Mouse (Mus musculus) liver, embryonic 14.5 days (tissue): ENCODE measurements at regions not wholly inside any gene's neighbourhood (a gene's known extent, or its start where the extent isn't known, plus 50 kb on each side); places are given as distances from the start of the nearest gene placed in this dataset.
A peak's percentile ranks its signal among the peaks of the same experiment; 100 is the strongest.

Experiments
- ATAC-seq: fragments of 200-750 bp; cut with Nextera tagmentation; 2 replicates; pipeline ENCODE4 v1.8.0; 2017; ENCODE audit warnings: moderate number of reproducible peaks, mild to moderate bottlenecking, moderate library complexity; ENCODE audit not compliant: insufficient read depth
- DNase-seq, 3 experiments: peaks; one replicate each; pipeline ENCODE4 v3.0.0-alpha.2; 2012 to 2013; ENCODE audit warnings: low read depth in 3 of 3, low spot score in 3 of 3
- H3K27ac ChIP-seq: fragments of 300-500 bp; sonication (generic); 2 replicates; pipeline ENCODE4 v1.5.1; 2014; ENCODE audit warnings: moderate library complexity, mild to moderate bottlenecking, control low read depth, inconsistent platforms
- H3K27me3 ChIP-seq: fragments of 300-500 bp; sonication (generic); 2 replicates; pipeline ENCODE4 v1.6.1; 2014; ENCODE audit warnings: mild to moderate bottlenecking, low read length, moderate library complexity; ENCODE audit not compliant: control insufficient read depth, insufficient read depth
- H3K36me3 ChIP-seq: fragments of 300-500 bp; sonication (generic); replicated peaks from 2 replicates; pipeline ENCODE4 v1.6.1; 2014; ENCODE audit warnings: low read depth; ENCODE audit not compliant: control insufficient read depth, insufficient read depth
- H3K4me1 ChIP-seq, 2 experiments: fragments of 200-500 bp in 1 of 2; fragments of 300-500 bp in 1 of 2; sonication (generic) in 1 of 2; replicated peaks; 2 replicates each; pipeline ENCODE4 v1.6.1; 2012 to 2014; ENCODE audit warnings: antibody characterized with exemption in 1 of 2, inconsistent platforms in 1 of 2, low read length in 1 of 2; ENCODE audit not compliant: control insufficient read depth in 2 of 2, insufficient read depth in 2 of 2
- H3K4me2 ChIP-seq: fragments of 300-500 bp; sonication (generic); 2 replicates; pipeline ENCODE4 v1.6.1; 2014; ENCODE audit warnings: low read depth, mild to moderate bottlenecking, control low read depth, moderate library complexity
- H3K4me3 ChIP-seq, 2 experiments: fragments of 200-500 bp in 1 of 2; fragments of 300-500 bp in 1 of 2; sonication (generic) in 1 of 2; 2 replicates each; pipeline ENCODE4 v1.5.1; 2012 to 2014; ENCODE audit warnings: low read depth in 2 of 2, low read length in 2 of 2, mild to moderate bottlenecking in 2 of 2, control low read depth in 1 of 2, inconsistent platforms in 1 of 2, moderate library complexity in 1 of 2; ENCODE audit not compliant: insufficient read depth in 1 of 2
- H3K9ac ChIP-seq: fragments of 300-500 bp; sonication (generic); replicated peaks from 2 replicates; pipeline ENCODE4 v1.6.1; 2014; ENCODE audit warnings: mild to moderate bottlenecking, control low read depth, moderate library complexity
- H3K9me3 ChIP-seq: fragments of 300-500 bp; sonication (generic); 2 replicates; pipeline ENCODE4 v1.6.1; 2016; ENCODE audit warnings: low read length, mixed read lengths; ENCODE audit not compliant: control insufficient read depth
- CTCF ChIP-seq: IDR thresholded peaks from 2 replicates; pipeline ENCODE4 v1.5.1; 2016; ENCODE audit warnings: antibody characterized with exemption, low read depth, control low read depth
- EP300 ChIP-seq: IDR thresholded peaks from 2 replicates; pipeline ENCODE4 v1.6.1; 2016; ENCODE audit warnings: antibody characterized with exemption, low read depth
- WGBS: fragments of 180-500 bp; shearing (Covaris S2); extraction: QIAGEN DNeasy Blood & Tissue Kit; methylation state at CpG from one replicate; pipeline ENCODE4 v1.1.7; 2014; ENCODE audit not compliant: insufficient replicate concordance; 5-methylcytosine and 5-hydroxymethylcytosine counted together

DNA sequence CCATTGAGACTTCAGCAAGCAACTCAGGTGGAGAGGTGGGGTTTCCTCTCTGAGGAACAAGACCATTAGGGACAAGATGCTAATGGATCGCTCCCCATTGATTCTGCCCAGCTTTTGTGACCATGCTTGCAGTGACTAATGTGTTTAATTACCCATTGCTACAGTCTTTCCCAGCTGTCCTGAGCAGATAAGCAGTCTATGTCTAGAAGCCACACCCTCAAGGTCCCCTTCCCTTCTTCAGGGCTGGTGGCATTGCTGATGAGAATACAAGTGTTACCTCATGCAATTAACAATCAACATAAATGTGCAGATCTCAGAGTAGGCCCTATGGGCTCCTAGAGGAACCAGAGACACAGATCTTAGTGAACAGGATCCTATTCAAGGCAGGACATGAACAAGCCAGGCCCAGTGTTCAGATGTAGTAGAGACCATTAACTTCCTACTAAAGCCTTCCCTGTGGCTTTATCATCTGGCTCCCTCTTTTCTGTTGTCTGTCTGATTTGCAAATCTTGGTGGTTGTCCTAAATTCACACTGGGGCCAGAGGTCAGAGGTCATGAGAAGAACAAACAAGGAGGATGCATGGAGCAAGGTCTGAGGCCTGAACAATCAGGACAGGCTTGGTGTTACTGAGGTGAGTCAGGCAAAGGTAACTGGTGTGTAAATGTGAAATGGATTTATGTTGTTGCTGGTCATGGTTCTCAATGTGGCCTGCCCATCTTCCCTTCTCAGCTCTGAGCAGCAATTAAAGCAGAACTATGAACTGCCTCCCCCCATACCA lies 56.8 kb downstream of the Odc1 start:
- H3K27me3 ChIP-seq = no peaks in the 10 kb centered on the region
- TF ChIP-seq CTCF (no peak), EP300 (peak; percentile 69)
- H3K4me3 ChIP-seq = no peak overlapping the region
- WGBS = 21% methylated on average over 1 of the region's 1 CpGs
- H3K4me1 ChIP-seq = peaks cover 11 to 17% of the 10 kb centered on the region in 2 experiments
- peak overlapping the region; percentile 23 for H3K4me2 ChIP-seq
- no peaks in the 10 kb centered on the region for H3K9me3 ChIP-seq
- peak overlapping the region; percentile 54 for H3K27ac ChIP-seq
- peak; percentile 90 for ATAC-seq
- H3K9ac ChIP-seq = peak overlapping the region; percentile 7; the same call in 1 of the 2 replicates
- peak; percentile 62 to 81 (median 76) for DNase-seq
- no peaks in the 10 kb centered on the region for H3K36me3 ChIP-seq

DNA sequence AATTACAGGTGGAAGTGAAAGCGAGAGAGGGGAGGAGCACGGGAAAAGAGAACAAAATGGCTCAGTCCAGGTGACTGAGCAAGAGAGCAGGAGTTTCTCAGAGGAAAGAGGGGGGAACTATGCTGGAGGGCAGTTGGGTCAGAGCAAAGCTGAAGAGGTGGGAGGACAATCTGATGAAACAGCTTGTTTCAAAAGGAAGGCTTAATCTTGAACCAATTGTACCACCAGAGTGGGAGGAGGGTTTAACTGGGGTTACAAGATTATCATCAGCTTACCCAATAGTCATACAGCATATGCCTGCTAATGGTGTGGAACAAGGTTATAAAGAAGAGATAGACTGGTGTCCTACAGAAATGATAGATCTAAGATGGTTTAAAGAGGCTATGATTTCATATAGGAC lies 59.0 kb downstream of the Odc1 start:
- no peaks in the 10 kb centered on the region for H3K9me3 ChIP-seq
- ATAC-seq (no peak), DNase-seq (no peak)
- H3K4me2 ChIP-seq = no peak overlapping the region
- H3K27me3 ChIP-seq = no peaks in the 10 kb centered on the region
- H3K4me1 ChIP-seq = peaks cover 11 to 17% of the 10 kb centered on the region in 2 experiments
- no peak overlapping the region for H3K27ac ChIP-seq
- TF ChIP-seq EP300 (no peak), CTCF (no peak)
- WGBS = 70% methylated on average over 2 of the region's 2 CpGs
- no peak overlapping the region for H3K9ac ChIP-seq
- H3K36me3 ChIP-seq = no peaks in the 10 kb centered on the region
- no peak overlapping the region for H3K4me3 ChIP-seq

DNA sequence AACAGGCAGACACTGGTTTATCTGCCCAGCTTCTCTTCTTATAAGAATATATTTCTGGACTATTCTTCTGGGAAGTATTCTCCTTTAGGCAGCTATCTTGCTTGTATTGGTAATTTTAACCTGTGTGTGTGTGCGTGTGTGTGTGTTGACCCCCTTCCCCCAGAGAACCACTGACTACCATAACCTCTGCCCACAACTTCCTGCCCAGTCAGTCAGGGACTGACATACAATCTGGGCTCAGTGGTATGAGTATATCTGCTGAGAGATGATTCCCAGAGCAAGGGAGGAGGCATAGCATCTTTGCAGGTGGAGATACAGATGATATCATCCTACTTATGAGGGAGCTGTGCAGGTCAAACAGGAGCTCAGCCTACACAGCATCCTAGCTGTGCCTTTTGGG lies 65.8 kb downstream of the Odc1 start:
- no peak for ATAC-seq
- TF ChIP-seq CTCF (no peak), EP300 (no peak)
- no peak for DNase-seq
- 12% methylated on average over 1 of the region's 1 CpGs for WGBS
- Histone ChIP-seq H3K4me3 (no peak overlapping the region), H3K27me3 (no peaks in the 10 kb centered on the region), H3K9ac (no peak overlapping the region), H3K9me3 (no peaks in the 10 kb centered on the region), H3K4me2 (no peak overlapping the region), H3K4me1 (no peaks in the 10 kb centered on the region), H3K27ac (no peak overlapping the region), H3K36me3 (no peaks in the 10 kb centered on the region)

DNA sequence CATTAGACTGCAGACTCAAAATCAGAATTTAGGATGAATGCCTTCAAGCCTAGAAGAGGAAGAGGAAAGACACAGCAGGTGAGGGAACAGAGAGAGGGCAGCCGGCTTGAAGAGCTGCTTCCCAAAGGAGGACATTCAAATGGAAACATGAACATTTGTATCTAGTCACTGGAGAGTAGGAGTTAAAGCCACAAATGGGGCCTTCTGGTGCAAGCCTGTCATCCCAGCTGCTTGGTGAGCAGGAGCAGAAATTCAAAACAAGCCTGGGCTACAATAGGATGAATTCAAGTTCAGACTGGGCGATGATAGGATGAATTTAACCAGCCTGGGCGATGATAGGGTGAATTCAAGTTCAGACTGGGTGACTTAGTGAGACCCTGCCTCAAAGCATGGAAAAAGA lies 67.4 kb downstream of the Odc1 start:
- DNase-seq (no peak), ATAC-seq (no peak)
- Histone ChIP-seq H3K9ac (no peak overlapping the region), H3K9me3 (no peaks in the 10 kb centered on the region), H3K36me3 (no peaks in the 10 kb centered on the region), H3K4me1 (no peaks in the 10 kb centered on the region), H3K27ac (no peak overlapping the region), H3K4me2 (no peak overlapping the region), H3K4me3 (no peak overlapping the region), H3K27me3 (no peaks in the 10 kb centered on the region)
- TF ChIP-seq EP300 = no peak
- 58% methylated on average over 3 of the region's 3 CpGs for WGBS

DNA sequence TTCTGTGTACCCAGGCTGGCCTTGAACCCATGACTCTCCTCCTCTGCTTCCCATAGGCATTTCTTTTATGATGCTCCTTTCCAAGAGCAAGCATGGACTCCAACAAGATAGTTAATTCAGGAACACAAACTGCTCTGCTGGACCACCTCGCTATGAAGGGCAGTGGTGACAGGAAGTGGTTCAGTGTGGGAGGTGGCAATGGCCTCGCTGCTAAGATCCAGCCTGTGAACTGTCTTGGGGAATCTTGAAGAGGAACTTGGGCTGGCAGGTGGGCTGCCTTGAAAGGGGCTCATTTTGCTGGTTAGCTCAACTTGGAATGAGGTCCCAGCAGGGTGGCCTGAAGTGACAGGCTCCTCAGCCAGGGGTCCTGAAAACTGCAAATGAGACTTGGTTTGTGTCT lies 72.4 kb upstream of the Hpcal1 start:
- H3K27me3 ChIP-seq = no peaks in the 10 kb centered on the region
- 2% methylated on average over 2 of the region's 2 CpGs for WGBS
- H3K4me1 ChIP-seq = no peaks in the 10 kb centered on the region
- H3K9ac ChIP-seq = no peak overlapping the region
- DNase-seq (no peak), ATAC-seq (no peak)
- no peaks in the 10 kb centered on the region for H3K36me3 ChIP-seq
- H3K4me3 ChIP-seq = no peak overlapping the region
- TF ChIP-seq CTCF (no peak), EP300 (no peak)
- H3K27ac ChIP-seq = no peak overlapping the region
- H3K9me3 ChIP-seq = no peaks in the 10 kb centered on the region
- H3K4me2 ChIP-seq = no peak overlapping the region
